Mouse (Mus musculus): Measurements from ENCODE around the gene Alad.

GRCm38 (mm10) chr4:62517538-62518415 is 1.9 kb downstream of the Alad start:
- TF ChIP-seq CTCF (conservative IDR thresholded peaks at IDR 0.05; ENCODE audit: insufficient read depth, insufficient read length, low read depth, low read length), result no peak
- TF ChIP-seq POLR2A (IDR thresholded peaks at IDR 0.05; ENCODE audit: low read depth, low read length), result no peak
